Mouse (Mus musculus) leukemia stem cell, adult 10-12 weeks (primary cell): ENCODE results near the gene Tnnc2. TPM values are rescaled to one million over a fixed set of nuclear protein-coding genes. Genes with fewer than 3 reads are reported as not detected.

Source experiments
- polyA plus RNA-seq: library from polyadenylated mRNA; stranded (reverse); fragments of >175 nt; gene quantifications from 2 replicates; pipeline ENCODE4 v1.2.3, GENCODE M21; 2012; ENCODE audit warnings: low replicate concordance

The Tnnc2 gene
- polyA plus RNA-seq = not detected in 2 replicates

GRCm38 (mm10) chr2:164779481-164780086 is at the start of gene Tnnc2:
Gene Tnnc2, minus strand, starts transcription at chr2:164779967.

DNA sequence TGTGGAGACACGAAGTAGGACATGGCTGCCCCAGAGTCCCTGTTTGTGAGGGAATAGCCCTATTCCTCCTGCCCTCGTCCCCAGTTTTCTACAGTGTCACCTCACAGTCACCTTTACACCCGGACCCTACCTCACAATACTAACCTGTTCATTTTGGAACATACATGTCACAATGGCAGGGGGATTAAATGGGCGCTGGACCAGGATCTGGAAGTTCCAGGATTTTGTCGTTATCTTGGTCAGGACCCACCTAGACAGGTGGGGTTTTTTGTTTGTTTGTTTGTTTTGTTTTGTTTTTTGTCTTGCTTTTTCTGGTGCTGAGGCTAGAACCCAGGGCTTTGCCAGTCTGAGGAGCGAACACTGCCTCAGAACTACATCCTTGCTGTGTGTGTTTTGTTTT is 48.7 kb upstream of the Tnnc2 start, which contains the start of gene Spata25:
Spata25 (minus strand) TSS at position 101 of the 400 bp plus-strand sequence.

DNA sequence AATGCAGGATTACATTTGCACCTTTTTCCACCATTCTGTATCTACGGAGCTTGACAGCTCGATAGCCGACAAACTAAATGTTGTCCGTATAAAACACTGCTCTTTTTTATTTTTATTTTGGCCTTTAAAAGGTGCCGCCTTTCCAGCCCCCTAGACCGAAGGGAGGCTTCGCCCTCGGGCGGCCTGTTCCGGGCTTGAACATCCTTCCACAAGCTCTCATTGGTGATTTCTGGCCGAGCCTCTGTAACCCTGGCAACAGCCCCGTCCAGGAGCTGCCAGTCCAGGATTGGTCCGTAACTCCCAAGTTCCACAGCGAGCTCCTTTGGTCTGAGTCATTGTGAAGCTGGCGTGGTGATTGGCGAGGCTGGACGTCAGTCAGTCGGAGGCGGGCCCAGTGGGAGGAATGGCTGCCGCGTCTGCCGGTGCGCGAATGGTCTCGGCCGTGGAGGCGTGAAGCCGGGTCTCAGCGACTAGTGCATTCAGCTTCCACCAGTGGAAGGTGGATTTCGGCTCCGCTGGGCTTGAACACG is 42.9 kb upstream of the Tnnc2 start, which contains the start of gene Zswim1:
Zswim1 (plus strand) TSS at position 51 of the 530 bp plus-strand sequence.

DNA sequence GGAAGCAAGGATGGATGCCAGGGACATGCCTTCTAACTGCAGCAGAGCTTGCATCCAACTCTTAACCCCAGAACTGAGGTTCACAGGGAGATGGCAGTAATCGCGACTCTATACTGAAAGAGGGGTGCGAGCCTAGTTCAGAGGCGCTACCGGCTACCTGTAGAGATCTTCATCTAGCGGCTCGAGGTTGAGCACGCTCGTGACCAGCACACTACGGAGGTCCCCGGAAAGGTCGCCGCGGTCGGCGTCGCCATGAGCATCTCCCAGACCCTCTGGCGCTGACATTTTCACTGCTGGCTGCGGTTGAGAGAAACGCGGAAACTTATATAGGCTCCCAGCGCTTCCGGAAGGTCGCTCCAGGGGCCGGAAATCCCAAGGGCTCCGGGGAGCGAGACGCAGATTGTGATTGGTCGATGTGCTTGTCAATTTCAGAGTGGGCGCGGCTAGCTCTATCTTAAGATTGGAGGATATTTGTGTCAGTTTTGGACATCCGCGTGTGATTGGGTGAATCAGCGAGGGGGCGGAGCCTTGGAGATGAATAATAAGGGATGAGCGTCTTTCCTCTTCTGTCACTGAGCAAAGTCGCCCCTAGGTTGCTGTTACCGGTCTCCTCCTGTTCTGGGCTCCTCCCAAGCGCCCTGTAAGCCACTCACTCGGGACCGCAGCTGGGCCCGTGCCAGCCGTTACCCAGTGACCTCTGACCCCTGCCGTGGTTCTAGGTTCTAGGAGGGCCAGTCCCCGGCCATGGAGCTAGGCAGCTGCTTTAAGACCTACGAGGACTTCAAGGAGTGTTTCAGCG is 25.0 kb upstream of the Tnnc2 start, which contains the start of the genes Acot8 and Zswim3:
Acot8 (minus strand) TSS at position 350 of the 799 bp plus-strand sequence.
Zswim3 (plus strand) TSS at position 566 of the 799 bp plus-strand sequence.

GRCm38 (mm10) chr2:164785481-164786387 is 6.0 kb upstream of the Tnnc2 start, which contains the start of gene Snx21:
Gene Snx21, plus strand, starts transcription at chr2:164785823.

DNA sequence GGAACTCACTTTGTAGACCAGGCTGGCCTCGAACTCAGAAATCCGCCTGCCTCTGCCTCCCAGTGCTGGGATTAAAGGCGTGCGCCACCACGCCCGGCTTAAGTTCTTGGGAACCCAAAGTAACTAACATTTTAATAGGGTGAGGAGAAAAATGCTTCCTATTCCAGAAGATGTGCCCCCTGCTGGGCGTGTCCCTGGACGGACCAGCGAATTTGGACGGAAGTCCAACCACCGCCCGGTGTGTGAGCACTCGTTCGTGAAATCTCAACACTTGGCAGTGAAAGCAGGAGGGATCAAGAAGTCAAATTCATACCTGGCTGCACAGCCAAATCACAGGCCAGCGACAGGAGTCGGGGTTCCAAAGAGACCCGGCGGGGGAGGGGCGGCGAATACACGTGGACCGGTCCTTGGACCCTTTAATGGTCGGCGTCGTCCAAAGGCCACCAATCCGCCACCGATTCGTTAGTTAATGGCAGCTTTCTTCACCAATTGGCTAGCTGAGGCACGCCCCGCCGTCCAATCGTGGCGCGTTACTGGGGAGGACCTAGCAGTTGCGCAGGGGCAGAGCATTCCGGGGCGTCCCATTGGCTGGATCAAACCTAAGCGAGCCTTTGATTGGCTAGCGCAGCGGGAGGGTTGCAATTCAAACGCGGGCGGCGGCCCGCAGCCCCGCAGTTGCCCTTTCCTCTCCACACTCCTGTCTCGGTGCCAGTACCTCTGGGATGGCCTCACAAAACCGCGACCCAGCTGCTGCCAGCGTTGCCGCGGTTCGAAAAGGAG is 10.3 kb downstream of the Tnnc2 start, which contains the start of gene Ube2c:
Ube2c (plus strand) TSS at position 641 of the 780 bp plus-strand sequence.

GRCm38 (mm10) chr2:164745843-164746479 is 33.8 kb downstream of the Tnnc2 start, which contains the start of the genes Wfdc3 and Dnttip1:
Gene Wfdc3, minus strand, starts transcription at chr2:164745931.
Gene Dnttip1, plus strand, starts transcription at chr2:164745983.

Other genes starting within 250 kb of the Tnnc2 start
- gene Wfdc2, start 217.6 kb downstream of the Tnnc2 start, polyA plus RNA-seq = not detected in 2 replicates
- gene Spint3, start 206.5 kb downstream of the Tnnc2 start, polyA plus RNA-seq = not detected in 2 replicates
- not detected in 2 replicates for gene Wfdc6a, start 194.5 kb downstream of the Tnnc2 start, polyA plus RNA-seq
- not detected in 2 replicates for gene Eppin, start 186.4 kb downstream of the Tnnc2 start, polyA plus RNA-seq
- not detected in 2 replicates for gene Wfdc6b, start 166.4 kb downstream of the Tnnc2 start, polyA plus RNA-seq
- not detected in 2 replicates for gene Wfdc8, start 166.3 kb downstream of the Tnnc2 start, polyA plus RNA-seq
- not detected in 2 replicates for gene Wfdc16, start 141.2 kb downstream of the Tnnc2 start, polyA plus RNA-seq
- not detected in 2 replicates for gene Wfdc10, start 123.9 kb downstream of the Tnnc2 start, polyA plus RNA-seq
- gene Wfdc9, start 123.4 kb downstream of the Tnnc2 start, polyA plus RNA-seq = not detected in 2 replicates
- not detected in 2 replicates for gene Wfdc11, start 105.9 kb downstream of the Tnnc2 start, polyA plus RNA-seq
- gene Wfdc13, start 94.9 kb downstream of the Tnnc2 start, polyA plus RNA-seq = not detected in 2 replicates
- gene Spint4, start 81.5 kb downstream of the Tnnc2 start, polyA plus RNA-seq = not detected in 2 replicates
- gene Spint5, start 64.7 kb downstream of the Tnnc2 start, polyA plus RNA-seq = not detected in 2 replicates
- gene Wfdc3, start 34.0 kb downstream of the Tnnc2 start, polyA plus RNA-seq = 0.14 TPM in 1 of 2 replicates, not detected in the other
- 30.4 and 109 TPM in 2 replicates for gene Dnttip1, start 34.0 kb downstream of the Tnnc2 start, polyA plus RNA-seq
- gene Ube2c, start 10.1 kb downstream of the Tnnc2 start, polyA plus RNA-seq = 143 and 160 TPM in 2 replicates
- 3.9 and 10.1 TPM in 2 replicates for gene Snx21, start 5.9 kb upstream of the Tnnc2 start, polyA plus RNA-seq
- gene Acot8, start 24.9 kb upstream of the Tnnc2 start, polyA plus RNA-seq = 13.5 and 59.4 TPM in 2 replicates
- gene Zswim3, start 25.1 kb upstream of the Tnnc2 start, polyA plus RNA-seq = 0.55 and 2.0 TPM in 2 replicates
- 15.5 and 30.3 TPM in 2 replicates for gene Zswim1, start 42.7 kb upstream of the Tnnc2 start, polyA plus RNA-seq
- not detected in 2 replicates for gene Spata25, start 48.6 kb upstream of the Tnnc2 start, polyA plus RNA-seq
- gene Ctsa, start 52.9 kb upstream of the Tnnc2 start, polyA plus RNA-seq = 21.4 and 125 TPM in 2 replicates
- gene Neurl2, start 53.5 kb upstream of the Tnnc2 start, polyA plus RNA-seq = 2.3 and 2.5 TPM in 2 replicates
- gene Pltp, start 77.7 kb upstream of the Tnnc2 start, polyA plus RNA-seq = 9.3 and 14.4 TPM in 2 replicates
- gene Pcif1, start 99.3 kb upstream of the Tnnc2 start, polyA plus RNA-seq = 64.8 and 66.4 TPM in 2 replicates
- 63.2 and 88.5 TPM in 2 replicates for gene Zfp335, start 131.8 kb upstream of the Tnnc2 start, polyA plus RNA-seq
- gene Mmp9, start 160.8 kb upstream of the Tnnc2 start, polyA plus RNA-seq = 5.0 and 9.8 TPM in 2 replicates
- 0.27 and 0.64 TPM in 2 replicates for gene Slc12a5, start 180.8 kb upstream of the Tnnc2 start, polyA plus RNA-seq